Mouse (Mus musculus) limb, embryonic 10.5 days (tissue): ENCODE results near the gene Gdi1. TPM values are rescaled to one million over a fixed set of nuclear protein-coding genes. Genes with fewer than 3 reads are reported as not detected.
A peak's percentile ranks its signal among the peaks of the same experiment; 100 is the strongest.

Source experiments
- DNase-seq: peaks from one replicate; pipeline ENCODE4 v3.0.0-alpha.2; 2017; ENCODE audit warnings: low spot score
- H3K27ac ChIP-seq: fragments of 300-500 bp; sonication (generic); 2 replicates; pipeline ENCODE4 v1.5.1; 2016; ENCODE audit warnings: mild to moderate bottlenecking
- H3K27me3 ChIP-seq: fragments of 300-500 bp; sonication (generic); 2 replicates; pipeline ENCODE4 v1.6.1; 2016; ENCODE audit warnings: low read depth, mild to moderate bottlenecking; ENCODE audit not compliant: poor library complexity, severe bottlenecking
- H3K36me3 ChIP-seq: fragments of 300-500 bp; sonication (generic); 2 replicates; pipeline ENCODE4 v1.6.1; 2016; ENCODE audit warnings: mild to moderate bottlenecking, moderate library complexity
- H3K4me1 ChIP-seq: fragments of 300-500 bp; sonication (generic); 2 replicates; pipeline ENCODE4 v1.6.1; 2016
- H3K4me3 ChIP-seq: fragments of 300-500 bp; sonication (generic); 2 replicates; pipeline ENCODE4 v1.5.1; 2016; ENCODE audit warnings: mild to moderate bottlenecking, moderate library complexity
- H3K9me3 ChIP-seq: fragments of 300-500 bp; sonication (generic); replicated peaks from 2 replicates; pipeline ENCODE4 v1.6.1; 2016; ENCODE audit warnings: mild to moderate bottlenecking
- WGBS: fragments of 180-500 bp; shearing (Covaris S2); methylation state at CpG from one replicate; pipeline ENCODE4 v1.1.7; 2016; 5-methylcytosine and 5-hydroxymethylcytosine counted together
- polyA plus RNA-seq: library from polyadenylated mRNA; unstranded; fragments of >200 nt; fragmentation: Nextera tagmentation; extraction: Ambion mirVana; gene quantifications from 2 replicates; pipeline ENCODE4 v1.2.1, GENCODE M21; 2016

Gene Gdi1
- polyA plus RNA-seq, 1 experiment from 2014 or later: 206 TPM

DNA sequence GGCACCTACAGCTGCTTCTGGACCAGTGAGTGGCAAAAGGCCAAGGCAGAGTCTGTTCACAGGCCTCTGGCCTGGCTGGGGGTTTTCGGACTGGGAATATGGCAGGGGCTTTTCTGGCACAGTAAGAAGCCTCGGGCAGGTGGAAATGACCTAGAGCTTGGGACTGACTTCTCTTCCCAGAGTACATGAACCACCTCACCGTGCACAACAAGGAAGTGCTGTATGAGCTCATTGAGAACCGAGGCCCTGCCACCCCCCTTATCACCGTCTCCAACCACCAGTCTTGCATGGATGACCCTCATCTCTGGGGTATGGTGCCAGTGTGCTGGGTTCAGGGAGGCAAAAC is 21.7 kb upstream of the Gdi1 start:
- DNase-seq: no peak
- peak overlapping the region; percentile 84 for H3K27ac ChIP-seq
- WGBS: 37% methylated on average over 5 of the region's 5 CpGs

DNA sequence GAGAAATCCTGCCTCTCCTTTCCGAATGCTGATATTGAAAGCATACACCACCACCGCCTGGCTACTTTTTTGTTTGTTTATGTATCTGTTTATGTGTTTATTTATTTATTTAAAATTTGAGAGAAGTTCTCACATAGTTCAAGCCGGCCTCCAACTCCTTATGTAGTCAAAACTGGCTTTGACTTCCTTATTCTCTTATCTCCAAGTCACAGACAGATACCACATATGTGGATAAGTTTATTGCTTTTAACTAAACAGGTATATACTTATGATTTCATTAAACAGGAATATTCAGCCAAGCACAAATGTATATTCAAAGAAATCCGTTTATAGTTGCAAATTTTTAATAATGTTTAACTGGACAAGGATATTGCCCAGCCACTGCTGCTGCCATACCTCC is 11.4 kb upstream of the Gdi1 start:
- Histone ChIP-seq H3K9me3 (no peaks in the 10 kb centered on the region), H3K4me1 (peaks cover 3% of the 10 kb centered on the region; the same call in 1 of the 2 replicates), H3K4me3 (no peak overlapping the region), H3K36me3 (peaks cover 24% of the 10 kb centered on the region), H3K27me3 (no peaks in the 10 kb centered on the region), H3K27ac (no peak overlapping the region)
- DNase-seq: no peak
- WGBS: 79% methylated on average over 4 of the region's 4 CpGs

More for the DNA sequence above, 21.7 kb upstream of the Gdi1 start:
- Histone ChIP-seq H3K4me1 (peaks cover 14% of the 10 kb centered on the region), H3K36me3 (peaks cover 2% of the 10 kb centered on the region), H3K27me3 (peaks cover 34% of the 10 kb centered on the region), H3K9me3 (no peaks in the 10 kb centered on the region), H3K4me3 (peak overlapping the region; percentile 68)

DNA sequence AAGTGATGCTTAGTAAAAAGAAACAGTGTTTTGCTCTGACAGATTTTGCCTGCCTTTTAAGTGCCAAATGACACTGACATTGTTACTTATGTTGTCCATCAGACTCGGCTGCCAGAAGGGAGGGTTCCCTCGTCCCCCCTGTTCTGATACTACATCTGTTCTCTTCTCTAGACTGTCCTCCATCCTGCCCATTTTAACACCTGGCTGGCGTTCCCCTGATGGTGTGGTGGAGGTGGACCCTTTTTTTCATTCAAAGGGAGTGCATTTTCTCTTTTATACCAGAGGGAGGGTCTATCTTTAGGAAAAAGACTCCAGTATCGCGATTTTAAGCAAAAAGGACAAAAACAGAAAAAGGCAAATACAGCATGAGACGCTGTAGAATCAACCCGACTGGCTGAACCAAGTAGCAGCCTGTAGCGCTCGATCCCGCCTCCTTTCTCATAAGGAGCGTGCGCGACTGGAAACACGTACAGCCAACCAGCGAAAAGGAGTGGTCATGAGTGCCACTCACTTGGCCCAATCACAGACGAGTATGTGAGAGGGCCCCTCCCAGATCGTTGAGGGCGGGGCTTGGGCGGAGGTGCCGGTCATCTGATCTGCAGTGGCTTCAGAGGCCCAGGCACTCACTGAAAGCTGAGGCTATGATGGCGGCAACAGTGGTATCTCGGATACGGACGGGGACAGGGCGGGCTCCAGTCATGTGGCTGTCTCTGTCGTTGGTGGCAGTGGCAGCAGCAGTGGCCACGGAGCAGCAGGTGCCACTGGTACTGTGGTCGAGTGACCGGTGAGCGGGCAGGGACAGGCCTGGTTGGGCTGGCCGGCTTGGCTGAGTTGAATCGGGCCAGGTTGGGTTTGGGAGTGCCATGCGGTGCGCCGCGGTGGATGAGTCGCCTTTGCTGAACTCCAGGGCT is 8.0 kb upstream of the Gdi1 start, which contains the start of gene Atp6ap1:
Gene Atp6ap1, plus strand, starts transcription at position 560 of the 911 bp plus-strand sequence.
- peak; percentile 83 for DNase-seq
- Histone ChIP-seq H3K36me3 (peaks cover 28% of the 10 kb centered on the region), H3K27ac (peak within 1 kb of the TSS; percentile 84), H3K9me3 (no peaks in the 10 kb centered on the region), H3K4me3 (peak within 1 kb of the TSS; percentile 64), H3K4me1 (peaks cover 3% of the 10 kb centered on the region; the same call in 1 of the 2 replicates), H3K27me3 (0 out of 2 replicates have a peak, but pooled peaks cover 1% of the 10 kb centered on the region)
- 13% methylated on average over 37 of the region's 37 CpGs for WGBS

DNA sequence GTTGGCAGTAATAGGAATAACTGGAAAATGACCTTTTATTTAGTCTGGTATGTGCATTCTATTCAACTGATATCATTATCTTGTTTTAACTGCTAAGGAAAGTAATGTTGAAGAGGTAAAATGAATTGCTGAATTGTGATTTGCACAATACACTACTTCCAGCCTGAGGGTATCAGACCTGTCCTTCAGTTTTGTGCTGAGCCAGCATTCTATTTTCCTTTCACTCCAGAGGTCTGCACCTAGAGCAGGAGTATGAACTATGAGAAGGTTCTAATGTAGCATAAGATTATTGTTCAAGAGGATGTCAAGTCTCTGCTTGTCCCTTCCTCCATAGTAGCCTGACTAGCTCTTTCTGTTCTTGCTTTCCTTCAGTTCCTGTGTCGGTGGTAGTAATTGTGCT is 6.5 kb upstream of the Gdi1 start:
- H3K27ac ChIP-seq: no peak overlapping the region
- peaks cover 3% of the 10 kb centered on the region; the same call in 1 of the 2 replicates for H3K4me1 ChIP-seq
- H3K4me3 ChIP-seq: no peak overlapping the region
- no peaks in the 10 kb centered on the region for H3K9me3 ChIP-seq
- peaks cover 44% of the 10 kb centered on the region for H3K36me3 ChIP-seq
- DNase-seq: no peak
- H3K27me3 ChIP-seq: 0 out of 2 replicates have a peak, but pooled peaks cover 5% of the 10 kb centered on the region
- WGBS: 92% methylated on average over 1 of the region's 1 CpGs

DNA sequence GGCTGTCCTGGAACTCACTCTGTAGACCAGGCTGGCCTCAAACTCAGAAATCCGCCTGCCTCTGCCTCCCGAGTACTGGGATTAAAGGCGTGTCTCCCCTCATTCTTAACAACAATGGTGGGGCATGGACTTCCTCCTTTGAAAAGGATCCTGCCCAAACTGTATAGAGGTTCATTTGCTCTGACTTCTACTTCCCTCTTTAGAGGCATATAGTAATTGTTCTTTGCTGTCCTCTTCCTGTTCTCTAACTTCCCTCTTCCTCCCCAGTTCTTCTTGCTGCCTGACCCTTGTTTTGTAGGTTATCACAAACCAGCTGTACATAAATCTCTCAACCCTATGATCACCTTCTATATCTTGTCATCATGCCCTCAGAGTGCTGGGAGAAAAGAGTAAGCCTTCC is 5.1 kb upstream of the Gdi1 start:
- no peak overlapping the region for H3K27ac ChIP-seq

DNA sequence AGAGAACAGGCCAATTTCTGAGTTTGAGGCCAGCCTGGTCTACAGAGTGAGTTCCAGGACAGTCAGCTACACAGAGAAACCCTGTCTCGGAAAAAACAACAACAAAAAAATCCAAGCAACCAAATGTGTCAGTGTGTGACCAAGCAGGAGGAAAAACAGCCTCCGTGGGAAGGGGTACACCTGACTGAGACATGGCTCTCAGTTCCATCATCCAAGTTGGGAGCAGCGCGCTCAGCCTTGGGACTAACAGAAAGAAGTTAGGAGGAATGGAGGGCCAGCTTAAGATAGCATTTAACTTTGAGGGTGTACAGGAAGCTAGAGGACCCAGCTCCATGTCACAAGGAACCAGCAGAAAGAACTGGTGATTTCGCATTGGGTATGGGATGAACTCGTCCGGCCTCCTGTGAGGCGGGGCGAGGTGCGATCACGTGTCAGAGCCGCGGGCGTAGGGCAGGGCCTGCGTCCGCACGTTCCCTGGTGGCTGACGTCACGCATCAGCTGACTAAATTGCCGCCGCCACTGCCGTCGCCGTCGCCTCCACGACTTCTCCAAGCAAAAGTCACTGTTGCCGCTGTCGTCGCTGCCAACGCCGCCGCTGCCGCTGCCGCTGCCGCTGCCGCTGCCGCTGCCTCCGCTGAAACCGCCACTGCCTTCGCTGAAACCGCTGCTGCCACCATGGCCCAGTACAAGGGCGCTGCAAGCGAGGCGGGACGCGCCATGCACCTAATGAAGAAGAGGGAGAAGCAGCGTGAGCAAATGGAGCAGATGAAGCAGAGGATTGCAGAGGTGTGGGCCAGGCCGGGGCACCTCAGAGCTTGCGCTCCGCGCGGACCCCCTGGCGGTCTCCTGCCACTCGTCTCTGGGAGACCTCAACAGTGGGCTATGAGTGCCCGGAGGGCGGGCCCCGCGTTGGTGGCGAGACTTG is 8.0 kb downstream of the Gdi1 start, which contains the start of gene Fam50a:
Gene Fam50a, plus strand, starts transcription at position 494 of the 925 bp plus-strand sequence.
- Histone ChIP-seq H3K27me3 (peaks cover 16% of the 10 kb centered on the region), H3K9me3 (no peaks in the 10 kb centered on the region), H3K27ac (peak within 1 kb of the TSS; percentile 83), H3K4me1 (peaks cover 9% of the 10 kb centered on the region; the same call in 1 of the 2 replicates), H3K4me3 (peak within 1 kb of the TSS; percentile 72), H3K36me3 (peaks cover 49% of the 10 kb centered on the region)
- peak; percentile 86 for DNase-seq
- 10% methylated on average over 59 of the region's 59 CpGs for whole genome bisulfite sequencing

More for the DNA sequence above, 5.1 kb upstream of the Gdi1 start:
- DNase-seq: no peak
- Histone ChIP-seq H3K4me3 (no peak overlapping the region), H3K36me3 (peaks cover 51% of the 10 kb centered on the region), H3K4me1 (peaks cover 6% of the 10 kb centered on the region; the same call in 1 of the 2 replicates), H3K9me3 (no peaks in the 10 kb centered on the region), H3K27me3 (peaks cover 5% of the 10 kb centered on the region; the same call in 1 of the 2 replicates)
- 95% methylated on average over 3 of the region's 3 CpGs for WGBS

DNA sequence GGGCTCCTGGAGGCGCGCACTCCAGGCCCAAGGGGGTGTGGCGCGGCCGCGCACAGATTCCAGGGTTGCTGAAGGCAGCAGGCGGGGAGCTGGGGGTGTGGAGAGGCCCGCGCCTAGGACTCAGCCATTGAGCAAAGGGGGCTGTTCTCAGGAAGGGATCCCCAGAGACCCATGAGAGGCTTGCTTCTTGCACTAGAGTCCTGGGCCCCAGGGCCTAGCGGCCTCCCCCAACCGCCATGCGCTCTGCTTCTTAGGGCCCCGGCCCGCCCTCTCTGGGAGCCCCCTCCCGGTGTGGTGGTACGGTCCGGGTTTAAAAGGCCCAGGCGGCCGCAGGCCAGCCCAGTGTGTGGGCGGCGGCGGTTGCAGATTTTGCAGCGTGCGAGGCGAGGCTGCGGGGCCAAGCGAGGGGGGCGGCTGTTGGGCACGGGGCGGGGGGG is 23.9 kb downstream of the Gdi1 start, which contains the start of gene Plxna3:
Gene Plxna3, plus strand, starts transcription at position 342 of the 437 bp plus-strand sequence.
- peak within 1 kb of the TSS; percentile 95 for H3K27ac ChIP-seq
- 13% methylated on average over 29 of the region's 30 CpGs for WGBS

DNA sequence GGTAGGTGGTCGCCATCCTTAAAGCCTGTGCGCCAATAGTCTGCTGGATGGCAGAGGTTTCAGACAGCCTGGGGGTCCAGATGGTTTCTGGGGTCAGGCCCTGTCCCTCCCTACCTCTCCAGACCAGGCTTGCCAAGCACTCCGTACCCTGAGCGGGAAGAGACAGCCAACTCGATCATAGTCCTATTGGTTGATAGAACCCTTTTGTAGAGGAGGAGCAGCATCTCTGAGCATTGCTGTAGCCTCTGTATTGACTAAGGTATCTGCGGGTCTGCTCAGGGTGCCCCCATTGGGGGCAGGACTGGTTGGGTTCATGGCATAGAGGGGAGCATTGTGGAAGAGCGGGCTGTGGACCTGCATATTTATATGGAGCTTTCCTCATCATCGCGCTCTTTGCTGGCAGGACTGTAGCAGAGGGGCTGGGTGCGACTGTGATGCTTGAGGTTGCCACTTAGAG is 24.4 kb downstream of the Gdi1 start:
- DNase-seq: no peak
- peak overlapping the region; percentile 60 for H3K4me3 ChIP-seq
- peaks cover 21% of the 10 kb centered on the region for H3K27me3 ChIP-seq
- H3K27ac ChIP-seq: peak overlapping the region; percentile 95
- peaks cover 28% of the 10 kb centered on the region for H3K4me1 ChIP-seq
- WGBS: 31% methylated on average over 10 of the region's 10 CpGs
- H3K36me3 ChIP-seq: peaks cover 25% of the 10 kb centered on the region
- no peaks in the 10 kb centered on the region for H3K9me3 ChIP-seq

More for the DNA sequence above, 23.9 kb downstream of the Gdi1 start, which contains the start of gene Plxna3:
- Histone ChIP-seq H3K9me3 (no peaks in the 10 kb centered on the region), H3K4me3 (peak within 1 kb of the TSS; percentile 60), H3K27me3 (peaks cover 21% of the 10 kb centered on the region), H3K36me3 (peaks cover 20% of the 10 kb centered on the region), H3K4me1 (peaks cover 28% of the 10 kb centered on the region)
- peak; percentile 81 for DNase-seq

DNA sequence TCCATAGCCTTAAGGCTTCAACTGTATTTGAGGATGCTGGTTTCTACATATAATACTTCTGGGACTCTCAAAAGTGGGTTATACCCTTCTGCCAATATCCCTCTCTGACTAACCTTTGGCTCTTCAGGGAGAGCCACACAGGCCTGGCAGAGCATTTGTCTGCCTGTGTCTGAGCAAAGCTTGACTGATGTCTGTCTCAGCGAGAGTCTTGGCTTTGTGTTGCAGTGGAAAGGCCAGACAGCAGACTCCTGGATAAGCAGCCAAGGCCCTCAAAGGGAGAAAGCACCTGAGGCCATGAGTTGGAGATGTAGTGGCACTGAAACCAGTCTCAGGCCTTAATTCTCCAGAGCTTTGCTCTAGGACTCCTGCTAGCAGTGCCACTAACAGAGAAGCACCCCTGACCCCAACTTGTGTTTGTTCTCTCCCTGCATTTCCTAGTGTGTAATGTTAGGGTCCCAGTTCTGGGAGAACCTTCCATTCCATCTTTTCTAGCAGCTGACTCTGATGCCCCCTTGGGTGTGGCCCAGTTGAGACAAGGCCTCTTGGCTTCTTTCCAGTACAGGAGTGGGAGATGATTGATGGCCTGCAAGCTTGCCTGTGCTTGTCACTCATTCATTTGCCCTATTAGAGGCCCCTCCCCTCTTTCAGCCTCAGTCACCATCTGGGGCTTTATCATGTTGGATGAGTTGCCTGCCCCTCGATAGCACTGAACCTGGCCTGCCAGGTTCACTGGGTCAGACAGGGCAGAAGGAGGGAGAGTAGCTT is 25.6 kb downstream of the Gdi1 start:
- WGBS: 38% methylated on average over 2 of the region's 2 CpGs
- Histone ChIP-seq H3K27ac (peak overlapping the region; percentile 95; the same call in 1 of the 2 replicates), H3K4me1 (peaks cover 28% of the 10 kb centered on the region), H3K36me3 (peaks cover 36% of the 10 kb centered on the region), H3K27me3 (peaks cover 21% of the 10 kb centered on the region), H3K9me3 (no peaks in the 10 kb centered on the region), H3K4me3 (peak overlapping the region; percentile 60)
- DNase-seq: no peak

DNA sequence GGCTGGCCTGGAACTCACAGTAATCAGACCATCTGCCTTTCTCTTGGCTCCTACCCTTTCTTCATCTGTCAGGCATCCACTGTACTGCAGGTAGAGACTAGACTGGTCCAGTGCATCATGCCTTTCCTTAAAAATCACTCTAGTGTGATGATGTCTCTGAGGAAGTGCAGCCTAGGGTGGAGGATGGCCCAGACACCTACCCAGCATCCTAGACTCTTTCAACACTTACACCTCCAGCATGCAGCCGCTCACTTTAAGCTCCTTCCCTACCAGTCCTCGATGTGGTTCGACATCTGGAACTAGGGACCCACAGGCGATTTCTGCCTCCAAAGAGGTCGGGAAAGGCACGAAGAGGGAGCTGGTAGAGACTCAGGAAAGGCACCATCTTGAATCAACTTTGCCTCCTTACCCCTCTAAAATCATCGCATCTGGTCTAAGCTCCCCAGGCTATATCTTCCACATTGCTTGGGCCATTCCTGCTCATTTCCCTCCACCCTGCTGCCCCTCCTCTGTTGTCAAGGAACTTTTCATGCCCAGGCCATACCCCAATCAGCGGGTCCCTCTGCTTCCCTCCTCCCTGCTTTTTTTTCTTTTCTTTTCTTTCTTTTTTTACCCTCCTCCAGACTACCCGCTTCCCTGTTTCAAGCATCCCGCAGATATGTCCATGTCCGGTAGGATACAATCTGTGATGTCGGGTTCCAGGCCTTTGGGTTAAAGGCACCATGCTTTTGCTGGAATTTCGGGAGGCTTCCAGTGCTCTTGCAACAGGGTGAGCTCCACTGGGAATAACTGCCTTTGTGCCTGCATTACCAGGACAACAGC is 48.1 kb downstream of the Gdi1 start:
- H3K36me3 ChIP-seq: no peaks in the 10 kb centered on the region
- DNase-seq: no peak
- no peaks in the 10 kb centered on the region for H3K9me3 ChIP-seq
- no peaks in the 10 kb centered on the region for H3K4me1 ChIP-seq
- H3K27me3 ChIP-seq: no peaks in the 10 kb centered on the region
- WGBS: 25% methylated on average over 13 of the region's 13 CpGs
- H3K4me3 ChIP-seq: peak overlapping the region; percentile 56
- peak overlapping the region; percentile 80 for H3K27ac ChIP-seq

DNA sequence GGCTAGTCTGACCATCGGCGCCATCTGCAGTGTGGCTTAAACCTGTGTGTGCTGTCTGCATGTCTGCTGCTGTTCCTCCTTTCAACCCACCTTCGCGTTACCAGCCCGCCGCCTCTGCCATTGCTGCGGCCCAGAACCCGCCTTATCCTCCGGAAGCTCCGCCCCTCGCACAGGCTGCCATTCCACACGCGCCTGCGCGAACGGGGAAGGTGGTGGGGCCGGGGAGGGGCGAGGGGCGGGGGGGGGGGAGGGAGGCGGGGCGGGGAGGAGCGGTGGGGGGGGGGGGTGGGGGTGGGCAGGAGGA is 48.6 kb downstream of the Gdi1 start, which contains the start of gene Lage3:
Gene Lage3, minus strand, starts transcription at position 152 of the 304 bp plus-strand sequence.
- peak; percentile 75 for DNase-seq
- WGBS: 10% methylated on average over 9 of the region's 22 CpGs
- peak within 1 kb of the TSS; percentile 56 for H3K4me3 ChIP-seq
- no peaks in the 10 kb centered on the region for H3K27me3 ChIP-seq
- peak within 1 kb of the TSS; percentile 80 for H3K27ac ChIP-seq
- H3K4me1 ChIP-seq: no peaks in the 10 kb centered on the region
- H3K36me3 ChIP-seq: no peaks in the 10 kb centered on the region
- H3K9me3 ChIP-seq: no peaks in the 10 kb centered on the region
